14 mouse cellular contexts compared by ENCODE assay signal in the genomic region with DNA sequence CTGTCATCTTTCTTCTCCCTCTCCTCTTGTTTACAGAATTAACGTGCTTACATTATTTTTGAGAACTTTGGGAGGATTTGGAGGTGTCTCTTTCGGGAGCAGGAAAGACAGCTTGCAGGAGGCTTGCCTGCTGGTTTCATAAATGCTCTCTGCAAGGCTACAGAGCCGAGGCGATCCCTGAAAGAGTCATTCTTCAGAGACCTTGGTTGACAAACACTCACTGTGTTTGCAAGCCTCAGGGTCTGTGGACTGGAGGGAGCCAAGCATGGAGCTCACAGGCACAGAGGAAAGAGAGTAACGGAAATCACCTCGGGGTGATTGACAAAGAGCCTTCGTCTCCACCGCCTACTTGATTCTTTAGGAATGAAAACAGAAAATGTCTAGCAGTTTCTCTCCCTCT.
"Had no signal": no experiment of that assay in that cellular context is flagged by ENCODE, and none has a peak within 500 bp of the region (broad histone marks: within the 10 kb centered on the region; RNA-seq: fewer than 3 reads in every experiment).

No protein-coding gene starts in this region.

- DNase-seq: gastrocnemius, adult 2 months; gastrocnemius, postnatal 10 days; gastrocnemius, postnatal 25 days; heart, adult 18-20 months; heart, postnatal 10 days; heart, postnatal 4 days; kidney, adult 11 months; kidney, adult 2 months; kidney, adult 9 months; kidney, postnatal 14 days; kidney, postnatal 36 days; layer of hippocampus, adult 9-11 months; layer of hippocampus, postnatal 36 days; left cerebral cortex, postnatal 4 days had no signal
